Mouse (Mus musculus) thymus, adult 2 months (tissue): ENCODE measurements around the gene Fam207a.

Source experiments
- CTCF ChIP-seq: fragments of 200-500 bp; IDR thresholded peaks from 2 replicates; pipeline ENCODE4 v1.5.1; 2012; ENCODE audit warnings: mild to moderate bottlenecking, control low read depth, low read length, moderate library complexity, borderline replicate concordance; ENCODE audit not compliant: control insufficient read depth, poor library complexity, insufficient read depth; ENCODE audit errors: extremely low read depth
- POLR2A ChIP-seq: fragments of 200-500 bp; IDR thresholded peaks from 2 replicates; pipeline ENCODE4 v1.6.1; 2012; ENCODE audit warnings: mild to moderate bottlenecking, low read length, control low read depth, moderate library complexity; ENCODE audit not compliant: control insufficient read depth, poor library complexity, insufficient read depth; ENCODE audit errors: extremely low read depth

GRCm38 (mm10) chr10:77557641-77558040, 42.1 kb upstream of the Fam207a start:
- no peak for TF ChIP-seq CTCF
- no peak for TF ChIP-seq POLR2A
